Mouse (Mus musculus): ENCODE measurements around the gene Dcaf10. TPM values are rescaled to one million over a fixed set of nuclear protein-coding genes. Genes with fewer than 3 reads are reported as not detected.

The Dcaf10 gene
- polyA plus RNA-seq, 1 experiment: 17.8 TPM

DNA sequence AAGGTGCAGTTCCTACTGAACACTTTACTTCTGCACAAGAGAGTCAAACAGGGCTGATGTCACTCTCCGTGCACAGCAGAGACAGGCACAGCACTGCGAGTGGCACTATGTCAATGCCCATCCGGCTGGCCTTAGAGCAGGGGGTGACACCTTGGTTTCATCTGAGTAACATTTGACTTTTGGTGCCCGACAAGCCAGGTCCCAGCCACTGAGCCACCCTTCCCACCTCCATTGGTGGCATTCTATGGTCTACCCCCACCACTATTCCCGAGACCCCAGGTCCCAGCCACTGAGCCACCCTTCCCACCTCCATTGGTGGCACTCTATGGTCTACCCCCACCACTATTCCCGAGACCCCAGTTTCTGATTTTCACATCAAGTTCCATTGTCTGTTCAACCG, 62.2 kb downstream of the Dcaf10 start:
- H3K27ac ChIP-seq (ENCODE audit: control insufficient read depth, insufficient read depth, low read depth, low read length): no peak overlapping the region
- H3K36me3 ChIP-seq (ENCODE audit: control insufficient read depth, insufficient read depth, low read length): no peaks in the 10 kb centered on the region
- TF ChIP-seq CTCF (IDR thresholded peaks at IDR 0.05; ENCODE audit: control insufficient read depth, insufficient read depth, insufficient replicate concordance, low read depth, low read length): no peak
- TF ChIP-seq POLR2A (IDR thresholded peaks at IDR 0.05; ENCODE audit: control insufficient read depth, low read depth, low read length): no peak
- no peaks in the 10 kb centered on the region for H3K27me3 ChIP-seq (ENCODE audit: control insufficient read depth, insufficient read depth, low read length)
- no peak overlapping the region for H3K4me3 ChIP-seq (ENCODE audit: control insufficient read depth, low read depth, low read length)
- peaks cover 2% of the 10 kb centered on the region for H3K4me1 ChIP-seq (ENCODE audit: control insufficient read depth, insufficient read depth, low read length)

DNA sequence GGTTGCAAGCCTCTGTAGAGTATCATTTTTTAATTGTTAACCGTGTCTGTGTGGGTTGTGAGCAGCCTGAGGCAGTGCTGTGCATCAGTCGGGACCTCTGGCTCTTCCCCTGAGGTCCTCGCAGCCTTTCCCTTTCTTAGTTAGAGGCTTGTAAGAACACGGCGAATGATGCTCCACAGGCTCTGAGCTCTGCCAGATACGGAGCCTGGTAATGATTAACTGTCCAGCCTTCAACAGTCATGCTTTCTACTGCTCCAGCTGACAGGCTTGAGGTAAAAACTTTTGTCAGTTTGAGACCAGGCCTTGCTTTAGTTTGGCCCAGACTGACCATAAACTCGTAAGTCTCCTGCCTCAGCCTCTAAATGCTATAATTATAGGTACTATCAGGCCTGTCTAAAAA, 63.4 kb downstream of the Dcaf10 start:
- Histone ChIP-seq H3K27me3 (ENCODE audit: control insufficient read depth, insufficient read depth, low read length) (no peaks in the 10 kb centered on the region), H3K4me1 (ENCODE audit: control insufficient read depth, insufficient read depth, low read length) (peaks cover 5% of the 10 kb centered on the region), H3K4me3 (ENCODE audit: control insufficient read depth, low read depth, low read length) (no peak overlapping the region), H3K36me3 (ENCODE audit: control insufficient read depth, insufficient read depth, low read length) (no peaks in the 10 kb centered on the region), H3K27ac (ENCODE audit: control insufficient read depth, insufficient read depth, low read depth, low read length) (no peak overlapping the region)
- TF ChIP-seq CTCF (IDR thresholded peaks at IDR 0.05; ENCODE audit: control insufficient read depth, insufficient read depth, insufficient replicate concordance, low read depth, low read length) (no peak), POLR2A (IDR thresholded peaks at IDR 0.05; ENCODE audit: control insufficient read depth, low read depth, low read length) (no peak)

GRCm38 (mm10) chr4:45406397-45406796, 64.5 kb downstream of the Dcaf10 start:
- Histone ChIP-seq H3K27ac (ENCODE audit: control insufficient read depth, insufficient read depth, low read depth, low read length) (no peak overlapping the region), H3K4me3 (ENCODE audit: control insufficient read depth, low read depth, low read length) (no peak overlapping the region), H3K27me3 (ENCODE audit: control insufficient read depth, insufficient read depth, low read length) (no peaks in the 10 kb centered on the region), H3K36me3 (ENCODE audit: control insufficient read depth, insufficient read depth, low read length) (no peaks in the 10 kb centered on the region), H3K4me1 (ENCODE audit: control insufficient read depth, insufficient read depth, low read length) (peaks cover 5% of the 10 kb centered on the region)
- TF ChIP-seq POLR2A (IDR thresholded peaks at IDR 0.05; ENCODE audit: control insufficient read depth, low read depth, low read length): no peak
- TF ChIP-seq CTCF (IDR thresholded peaks at IDR 0.05; ENCODE audit: control insufficient read depth, insufficient read depth, insufficient replicate concordance, low read depth, low read length): no peak

- Histone ChIP-seq H3K27ac (ENCODE audit: control insufficient read depth, insufficient read depth, low read depth, low read length) (no peak overlapping the region), H3K4me3 (ENCODE audit: control insufficient read depth, low read depth, low read length) (no peak overlapping the region), H3K36me3 (ENCODE audit: control insufficient read depth, insufficient read depth, low read length) (no peaks in the 10 kb centered on the region), H3K4me1 (ENCODE audit: control insufficient read depth, insufficient read depth, low read length) (peaks cover 5% of the 10 kb centered on the region), H3K27me3 (ENCODE audit: control insufficient read depth, insufficient read depth, low read length) (no peaks in the 10 kb centered on the region)
- no peak for TF ChIP-seq POLR2A (IDR thresholded peaks at IDR 0.05; ENCODE audit: control insufficient read depth, low read depth, low read length)
- TF ChIP-seq CTCF (IDR thresholded peaks at IDR 0.05; ENCODE audit: control insufficient read depth, insufficient read depth, insufficient replicate concordance, low read depth, low read length): no peak
Observed at GRCm38 (mm10) chr4:45407001-45407702, 65.3 kb downstream of the Dcaf10 start.

DNA sequence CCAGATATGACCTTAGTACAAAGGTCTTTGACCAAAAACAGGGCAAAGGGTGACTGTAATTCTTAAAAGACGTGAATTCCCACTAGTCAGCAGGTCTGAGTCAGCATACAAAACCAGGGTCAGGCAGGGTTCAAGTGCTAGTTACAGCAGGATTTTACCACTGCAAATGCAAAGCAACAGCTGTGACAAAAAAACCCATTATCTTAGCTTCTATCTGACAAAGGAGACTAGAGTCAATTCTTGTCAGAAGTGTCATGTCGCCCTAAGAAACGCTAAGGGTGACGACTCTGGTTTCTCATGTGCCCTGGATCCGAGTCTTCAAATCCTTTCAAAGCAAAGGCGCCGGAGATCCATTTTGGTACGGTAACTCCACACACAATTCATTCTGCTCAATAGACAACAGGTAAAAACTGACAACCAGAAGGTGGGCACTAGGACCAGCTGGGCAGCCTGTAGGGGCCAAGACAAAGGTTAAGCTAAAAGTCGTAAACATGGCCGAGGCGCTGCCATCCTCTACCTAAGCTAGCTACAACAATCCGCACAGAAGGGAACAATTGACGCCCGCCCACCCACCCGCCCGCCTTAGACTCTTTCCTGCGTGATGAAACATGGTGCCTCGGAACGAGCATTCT, 65.9 kb downstream of the Dcaf10 start:
- Histone ChIP-seq H3K4me3 (ENCODE audit: control insufficient read depth, low read depth, low read length) (peak overlapping the region; percentile 87), H3K27ac (ENCODE audit: control insufficient read depth, insufficient read depth, low read depth, low read length) (peak overlapping the region; percentile 80), H3K4me1 (ENCODE audit: control insufficient read depth, insufficient read depth, low read length) (peaks cover 5% of the 10 kb centered on the region), H3K27me3 (ENCODE audit: control insufficient read depth, insufficient read depth, low read length) (no peaks in the 10 kb centered on the region), H3K36me3 (ENCODE audit: control insufficient read depth, insufficient read depth, low read length) (no peaks in the 10 kb centered on the region)
- TF ChIP-seq POLR2A (IDR thresholded peaks at IDR 0.05; ENCODE audit: control insufficient read depth, low read depth, low read length): no peak
- TF ChIP-seq CTCF (IDR thresholded peaks at IDR 0.05; ENCODE audit: control insufficient read depth, insufficient read depth, insufficient replicate concordance, low read depth, low read length): no peak

DNA sequence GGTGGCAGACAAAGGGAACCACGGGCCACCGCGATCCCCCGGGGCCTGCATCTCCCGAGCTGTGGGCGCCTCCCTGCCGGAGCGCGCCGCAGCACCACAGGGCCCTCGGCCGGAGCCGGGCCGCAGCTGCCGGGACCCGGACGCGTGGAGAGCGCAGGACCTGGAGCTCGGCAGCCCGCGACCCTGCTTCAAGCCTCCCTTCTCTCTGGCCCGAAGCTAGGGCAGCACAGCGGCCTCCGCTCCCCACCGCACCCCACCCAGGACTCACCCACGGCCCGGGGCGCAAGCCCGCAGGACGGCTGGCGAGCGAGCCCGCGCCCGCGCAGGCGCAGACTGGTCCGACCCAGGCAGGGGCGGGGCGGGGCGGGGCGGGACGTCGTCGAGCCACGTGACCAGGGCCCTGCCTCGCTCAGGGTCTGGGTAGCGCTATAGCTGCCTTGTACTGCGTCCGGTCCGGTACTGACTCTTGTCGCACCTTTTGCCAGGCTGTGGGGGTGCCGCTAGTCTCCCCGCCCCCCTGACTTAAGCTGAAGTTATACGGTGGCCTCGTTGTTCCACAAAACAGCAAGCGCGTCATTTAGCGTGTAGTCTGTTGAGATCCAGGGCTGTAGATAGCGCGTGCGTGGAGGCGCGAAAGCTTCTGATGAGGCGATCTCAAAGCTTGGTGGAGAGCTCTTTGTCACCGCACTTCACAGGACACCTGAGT, 66.7 kb downstream of the Dcaf10 start, which contains the start of gene Slc25a51:
Gene Slc25a51 (minus strand): TSS at position 340 of the 706 bp plus-strand sequence.
- peak; percentile 83 for TF ChIP-seq POLR2A (IDR thresholded peaks at IDR 0.05; ENCODE audit: control insufficient read depth, low read depth, low read length)
- no peak for TF ChIP-seq CTCF (IDR thresholded peaks at IDR 0.05; ENCODE audit: control insufficient read depth, insufficient read depth, insufficient replicate concordance, low read depth, low read length)
- Histone ChIP-seq H3K27ac (ENCODE audit: control insufficient read depth, insufficient read depth, low read depth, low read length) (peak within 1 kb of the TSS; percentile 80), H3K27me3 (ENCODE audit: control insufficient read depth, insufficient read depth, low read length) (no peaks in the 10 kb centered on the region), H3K36me3 (ENCODE audit: control insufficient read depth, insufficient read depth, low read length) (no peaks in the 10 kb centered on the region), H3K4me3 (ENCODE audit: control insufficient read depth, low read depth, low read length) (peak within 1 kb of the TSS; percentile 87), H3K4me1 (ENCODE audit: control insufficient read depth, insufficient read depth, low read length) (peaks cover 5% of the 10 kb centered on the region)

GRCm38 (mm10) chr4:45409270-45409669, 67.4 kb downstream of the Dcaf10 start:
- H3K27ac ChIP-seq (ENCODE audit: control insufficient read depth, insufficient read depth, low read depth, low read length): peak overlapping the region; percentile 68

More at GRCm38 (mm10) chr4:45409270-45409669, 67.4 kb downstream of the Dcaf10 start:
- Histone ChIP-seq H3K4me3 (ENCODE audit: control insufficient read depth, low read depth, low read length) (peak overlapping the region; percentile 87), H3K27me3 (ENCODE audit: control insufficient read depth, insufficient read depth, low read length) (no peaks in the 10 kb centered on the region), H3K36me3 (ENCODE audit: control insufficient read depth, insufficient read depth, low read length) (no peaks in the 10 kb centered on the region), H3K4me1 (ENCODE audit: control insufficient read depth, insufficient read depth, low read length) (peaks cover 5% of the 10 kb centered on the region)
- TF ChIP-seq POLR2A (IDR thresholded peaks at IDR 0.05; ENCODE audit: control insufficient read depth, low read depth, low read length): no peak
- TF ChIP-seq CTCF (IDR thresholded peaks at IDR 0.05; ENCODE audit: control insufficient read depth, insufficient read depth, insufficient replicate concordance, low read depth, low read length): no peak

Data from testis, adult 2 months (tissue).